Mouse (Mus musculus): ENCODE measurements at regions not wholly inside any gene's neighbourhood (a gene's known extent, or its start where the extent isn't known, plus 50 kb on each side); places are given as distances from the start of the nearest gene placed in this dataset.

- TF ChIP-seq CTCF (IDR thresholded peaks at IDR 0.05; ENCODE audit: low read depth, low read length) = no peak
- no peak for TF ChIP-seq POLR2A (IDR thresholded peaks at IDR 0.05; ENCODE audit: extremely low read depth, insufficient read depth, low read length)
Measured at GRCm38 (mm10) chr3:143753197-143753596, 451.8 kb downstream of the Lmo4 start.

Data from liver, adult 2 months (tissue).